Mouse (Mus musculus): ENCODE results near the gene Lrp10.

DNA sequence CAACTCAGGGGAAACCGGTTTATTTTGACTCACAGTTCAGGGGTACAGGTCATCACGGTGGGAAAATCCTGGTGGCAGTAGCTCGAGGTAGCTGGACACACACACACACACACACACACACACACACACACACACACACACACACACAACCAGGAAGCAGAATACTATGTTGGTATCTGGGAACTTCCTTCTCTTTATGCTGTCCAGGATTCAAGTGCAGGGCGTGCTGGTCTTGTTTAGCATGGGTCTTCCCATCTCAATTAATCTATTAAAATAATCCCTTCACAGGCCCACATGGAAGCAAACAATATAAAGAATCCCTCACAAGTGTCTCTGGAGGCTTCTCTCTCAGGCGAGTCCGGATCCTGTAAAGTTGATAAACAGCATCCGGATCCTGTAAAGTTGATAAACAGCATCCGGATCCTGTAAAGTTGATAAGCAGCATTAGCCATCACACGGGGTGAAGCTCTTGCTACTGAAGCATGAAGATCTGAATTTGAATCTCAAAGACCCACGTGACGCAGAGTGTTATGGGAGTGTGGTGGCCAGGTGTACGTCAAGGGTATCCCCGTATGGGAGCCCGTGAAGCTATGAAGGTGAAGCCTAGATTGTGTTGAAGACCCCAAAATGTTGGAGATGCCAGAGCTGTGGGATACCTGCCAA lies 5.9 kb upstream of the Lrp10 start:
- TF ChIP-seq CTCF (IDR thresholded peaks at IDR 0.05; ENCODE audit: low read depth), result no peak
- TF ChIP-seq EP300 (IDR thresholded peaks at IDR 0.05; ENCODE audit: low read depth), result no peak
